Mouse (Mus musculus) urinary bladder, adult 18-20 months (tissue): Measurements from ENCODE around the gene Pdss2.

Experiments used
- DNase-seq, 2 experiments: peaks; one replicate each; pipeline ENCODE4 v3.0.0; 2022; ENCODE audit warnings: low spot score in 2 of 2, mixed read lengths in 2 of 2

The Pdss2 gene

DNA sequence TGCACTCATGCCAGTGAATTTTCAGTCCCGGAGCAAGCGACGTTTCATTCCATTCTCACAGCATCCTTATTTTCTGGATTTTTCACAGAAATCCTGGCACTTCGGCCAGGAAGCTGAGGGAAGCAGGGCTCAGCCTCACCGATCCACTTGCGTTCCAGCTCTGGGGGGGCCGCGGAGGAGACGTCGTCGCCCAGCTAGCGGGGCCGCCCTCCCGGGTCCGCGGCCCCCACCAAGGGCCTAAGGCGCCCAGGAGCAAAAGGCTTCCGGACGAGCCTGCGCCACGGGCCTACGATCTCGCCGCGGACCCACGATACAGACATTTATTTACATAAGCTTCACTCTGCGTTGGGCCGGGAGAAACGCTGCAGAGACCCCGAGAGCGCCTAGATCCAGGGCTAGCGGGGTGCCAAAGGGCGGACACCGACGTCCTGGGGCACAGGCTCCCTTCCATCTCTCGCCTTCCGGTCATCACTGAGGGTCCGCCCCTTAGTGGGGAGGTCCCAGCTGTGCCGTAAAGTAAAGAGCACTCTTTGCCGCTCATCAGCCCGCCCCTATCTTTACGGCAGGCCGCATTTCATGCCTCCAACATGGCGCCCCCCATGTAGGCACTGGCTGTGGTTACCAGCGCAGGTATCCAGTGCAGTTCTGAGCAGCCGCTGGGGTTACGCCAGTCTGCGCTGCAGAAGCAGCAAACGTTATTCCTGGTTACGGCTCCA, at the start of gene Pdss2:
Pdss2 (plus strand) TSS at position 577 of the 716 bp plus-strand sequence.
- DNase-seq = peak; percentile 88 to 92

DNA sequence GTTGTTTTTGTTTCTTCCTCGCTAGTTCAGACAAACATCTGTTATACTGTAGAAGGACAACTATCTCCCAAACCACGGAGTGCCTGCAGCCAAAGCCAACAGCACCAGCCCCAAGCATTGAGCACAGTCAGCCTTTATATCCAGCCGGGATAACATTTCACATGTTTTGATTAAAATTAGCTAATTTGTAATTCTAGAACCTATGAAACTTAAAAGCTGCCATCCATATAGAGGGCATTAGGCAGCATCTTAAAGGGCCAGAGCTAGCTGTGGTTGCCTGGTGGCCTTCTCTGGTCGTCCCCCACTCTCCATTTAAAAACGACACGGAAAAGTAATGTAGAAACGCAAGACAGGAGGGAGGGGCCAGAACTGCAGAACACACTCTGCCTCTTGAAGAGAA, 49.2 kb upstream of the Pdss2 start:
- no peak for DNase-seq

DNA sequence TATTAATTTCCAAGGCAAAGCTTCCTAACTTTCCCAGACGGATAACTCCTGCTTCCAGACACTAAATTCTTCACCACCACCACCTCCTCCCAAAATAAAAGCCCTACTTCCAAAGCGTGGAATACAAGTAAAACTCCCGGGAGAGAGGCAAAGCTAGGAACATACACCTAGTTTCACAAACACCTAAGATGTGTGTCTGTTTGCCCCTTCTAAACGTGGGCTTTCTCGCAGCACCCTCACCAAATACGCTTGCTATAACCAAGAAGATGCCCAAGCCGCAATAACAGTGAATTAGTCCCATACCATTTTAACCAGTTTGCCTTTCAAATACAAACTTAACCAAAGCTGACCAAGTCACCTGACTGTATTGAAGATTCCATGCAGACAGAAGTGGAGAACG, 48.7 kb upstream of the Pdss2 start:
- DNase-seq = no peak

DNA sequence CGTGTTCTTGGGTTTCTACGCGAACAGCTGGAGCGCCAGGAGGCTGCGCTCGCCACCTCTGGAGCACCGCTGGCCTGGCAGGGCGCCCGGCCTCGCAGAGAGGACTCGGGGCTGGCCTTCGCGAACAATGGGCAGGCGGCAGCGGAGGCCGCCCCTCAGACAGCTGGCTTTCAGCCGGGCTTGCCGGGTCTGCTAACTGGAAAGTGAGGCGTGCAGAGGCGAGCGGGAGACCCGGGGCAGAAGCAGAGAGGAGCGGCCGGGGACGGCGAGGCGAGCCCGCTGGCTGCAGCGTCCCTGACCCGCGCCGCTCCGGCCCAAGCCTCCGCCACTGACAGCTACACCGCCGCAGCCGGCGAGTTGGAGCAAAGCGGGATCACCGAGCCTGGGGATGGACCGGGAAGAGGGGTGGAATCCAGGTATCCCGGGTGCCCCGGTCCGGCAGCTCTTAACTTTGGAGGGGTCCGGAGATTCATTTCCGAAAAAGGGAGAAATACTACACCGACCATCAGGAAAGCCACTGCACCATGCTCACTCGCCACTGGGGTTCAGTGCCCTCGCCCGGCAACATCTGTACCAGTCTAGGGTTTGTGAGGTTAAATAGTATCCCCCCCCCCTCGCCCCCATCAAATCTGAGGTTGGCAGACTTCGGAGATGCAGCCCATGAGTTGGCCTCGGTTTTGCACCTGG, 48.0 kb upstream of the Pdss2 start:
- peak; percentile 35 to 61 for DNase-seq

DNA sequence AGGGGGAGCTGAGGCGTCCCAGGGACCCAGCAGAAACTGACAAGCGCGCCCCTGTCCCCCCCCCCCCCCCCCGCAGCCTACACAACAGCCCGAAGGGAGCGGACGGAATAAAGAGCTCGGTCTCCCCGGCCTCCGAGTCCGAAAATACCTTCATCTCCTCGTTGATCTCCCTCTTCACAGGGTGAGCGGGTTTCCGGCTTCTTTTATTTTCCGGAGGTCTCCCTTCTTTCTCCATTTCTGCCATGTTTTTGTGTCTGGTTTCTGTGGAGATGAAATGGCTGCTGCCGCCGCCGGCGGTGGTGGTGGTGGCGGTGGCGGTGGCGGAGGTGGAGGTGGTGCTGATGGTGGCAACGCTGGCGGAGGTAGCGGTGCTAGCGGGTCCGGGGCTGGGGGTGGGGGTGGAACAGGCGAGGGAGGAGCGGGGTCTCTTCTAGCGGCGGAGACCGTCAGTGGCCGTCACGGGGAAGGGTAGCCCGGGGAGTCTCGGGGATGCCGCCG, 47.4 kb upstream of the Pdss2 start:
- peak in 1 of 2 experiments; percentile 28 for DNase-seq

DNA sequence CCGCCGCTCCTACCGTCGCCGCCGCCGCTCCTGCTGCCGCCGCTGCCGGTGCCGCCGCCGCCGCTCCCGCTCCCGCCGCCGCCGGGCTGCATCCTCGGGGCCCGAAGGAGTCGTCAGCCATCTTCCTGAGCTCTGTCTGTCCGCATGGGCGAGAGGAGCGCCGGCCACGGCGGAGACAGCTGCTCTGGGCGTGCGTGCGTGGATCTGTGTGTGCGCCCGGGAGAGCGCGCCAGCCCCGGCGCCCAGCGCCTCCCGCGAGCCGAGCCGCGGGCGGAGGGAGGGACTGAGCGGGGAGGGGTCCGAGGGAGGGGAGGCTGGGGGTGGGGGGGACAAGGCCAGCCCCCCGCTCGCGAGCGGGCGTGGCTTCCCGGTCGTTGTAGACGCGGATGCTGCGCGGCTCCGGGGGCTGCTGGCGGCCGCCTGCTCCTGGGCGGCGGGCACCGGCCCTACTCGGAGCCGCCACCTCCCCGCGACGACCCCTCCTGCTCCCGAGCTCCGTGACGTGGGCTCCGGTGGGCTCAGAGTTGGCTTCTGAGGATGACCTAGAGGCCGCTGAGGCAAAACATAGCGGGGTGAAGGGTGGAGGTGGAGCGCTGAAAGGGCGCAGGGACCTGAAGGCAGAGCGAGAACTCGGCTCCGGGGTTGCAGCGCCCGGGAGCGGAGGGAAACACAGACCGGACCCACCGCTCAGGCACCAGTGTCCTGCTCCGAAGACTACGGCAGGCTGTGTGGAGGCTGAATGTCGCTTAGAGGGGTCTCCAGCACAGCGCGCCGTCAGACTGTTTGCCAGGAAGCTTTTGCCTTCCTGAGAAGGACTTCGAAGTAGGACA, 46.7 kb upstream of the Pdss2 start, which contains the start of the genes Sobp and 9030612E09Rik:
Sobp (minus strand) TSS at position 205 of the 830 bp plus-strand sequence.
9030612E09Rik (plus strand) TSS at position 379 of the 830 bp plus-strand sequence.
- DNase-seq = peak; percentile 6 to 51

DNA sequence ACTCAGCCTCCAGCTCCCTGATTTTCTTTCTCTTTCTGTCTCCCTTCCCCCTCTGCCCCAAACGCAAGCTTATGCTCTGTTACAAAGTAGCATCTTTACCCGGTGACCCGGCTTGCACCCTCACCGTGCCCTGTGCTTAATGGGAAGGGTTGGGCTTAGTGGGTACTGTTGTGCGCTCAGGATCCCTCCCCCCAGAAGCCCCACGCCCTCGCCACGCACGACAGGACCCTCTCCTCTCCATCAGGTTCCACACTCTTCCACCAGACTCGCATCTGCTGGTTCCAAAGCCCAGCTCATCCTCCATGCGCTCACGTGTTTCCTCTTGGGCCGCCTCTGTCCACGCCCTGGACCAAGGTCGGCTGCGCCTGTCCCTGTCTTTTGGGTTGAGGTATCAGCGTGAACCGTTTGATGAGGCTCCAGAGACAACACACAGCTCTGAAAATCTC, 46.1 kb upstream of the Pdss2 start:
- DNase-seq = no peak

DNA sequence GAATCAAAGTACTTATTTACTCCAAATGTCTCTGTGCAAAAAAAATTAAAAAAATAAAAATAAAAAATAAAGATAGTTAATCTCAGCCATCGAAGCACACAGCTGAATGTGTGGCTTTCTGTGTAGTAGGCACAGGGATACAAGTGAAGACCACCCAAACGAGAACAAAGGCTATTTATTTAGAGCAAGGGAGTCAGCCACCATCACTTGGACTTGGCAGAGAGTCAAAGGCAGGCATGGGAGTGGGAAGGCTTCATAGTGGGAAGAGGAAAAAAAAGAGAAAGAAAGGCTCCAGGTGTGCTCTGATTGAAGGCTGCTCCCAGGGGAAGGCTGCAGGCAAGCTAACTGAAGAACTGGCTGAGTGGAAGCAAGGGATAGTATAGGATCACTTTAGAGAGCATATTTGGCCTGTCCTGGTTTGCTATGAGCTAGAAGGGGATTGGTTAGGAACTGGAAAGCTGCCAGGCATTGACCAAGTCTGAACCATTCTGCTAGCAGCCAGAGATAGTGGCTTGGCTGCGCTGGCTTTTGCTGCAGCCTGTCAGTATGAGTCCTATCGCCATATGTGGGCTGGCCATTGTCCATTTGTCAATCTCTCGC, 40.9 kb upstream of the Pdss2 start:
- no peak for DNase-seq

DNA sequence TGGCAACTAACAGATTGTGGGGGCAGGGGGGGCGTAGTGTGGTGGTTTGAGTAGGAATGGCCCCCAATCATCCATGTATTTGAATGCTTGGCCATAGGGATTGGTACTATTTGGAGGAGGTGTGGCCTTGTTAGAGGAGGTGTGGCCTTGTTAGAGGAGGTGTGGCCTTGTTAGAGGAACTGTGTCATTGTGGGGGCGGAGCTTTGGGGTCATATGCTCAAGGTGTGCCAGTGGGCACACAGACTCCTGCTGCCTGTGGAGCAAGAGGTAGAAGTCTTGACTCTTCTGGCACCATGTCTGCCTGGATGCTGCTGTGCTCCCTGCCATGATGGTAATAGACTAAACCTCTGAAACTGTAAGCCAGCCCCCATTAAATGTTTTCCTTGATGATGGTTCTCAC, 21.1 kb upstream of the Pdss2 start:
- DNase-seq = no peak

DNA sequence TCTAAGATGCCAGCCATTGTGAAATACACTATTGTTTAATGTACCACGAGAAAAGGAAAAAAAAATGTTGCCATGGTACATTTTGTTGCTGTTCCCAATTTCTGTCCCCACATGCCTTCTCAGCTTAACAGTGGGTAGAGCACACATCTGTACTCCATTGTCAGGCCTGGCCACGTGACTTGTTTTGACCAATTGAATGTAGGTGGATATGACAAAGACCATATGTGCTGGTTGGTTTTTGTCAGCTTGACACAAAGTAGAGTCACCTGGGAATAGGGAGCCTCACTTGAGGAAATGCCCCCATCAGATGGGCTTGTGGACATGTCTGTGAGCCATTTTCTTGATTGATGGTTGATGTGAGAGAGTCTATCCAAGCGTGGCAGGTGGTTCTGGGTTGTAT, 17.4 kb upstream of the Pdss2 start:
- no peak for DNase-seq

DNA sequence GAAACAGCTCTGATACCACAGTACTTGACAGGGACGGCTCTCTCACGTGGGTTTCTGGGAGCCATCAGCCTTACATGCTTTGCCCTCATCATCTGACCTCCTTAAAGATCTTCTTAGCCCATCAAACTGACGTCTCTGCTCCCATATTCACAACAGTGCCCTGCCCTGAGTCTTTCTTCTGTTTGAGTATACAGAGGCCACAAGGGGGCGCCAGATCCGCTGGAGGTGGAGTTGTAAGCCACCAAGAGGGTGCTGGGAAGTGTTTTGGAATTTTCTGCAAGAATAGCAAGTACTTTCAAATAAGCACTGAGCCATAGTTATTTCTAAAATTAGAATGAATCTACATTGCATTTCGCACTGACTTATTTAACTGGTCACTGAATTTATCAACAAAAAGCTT, 9.4 kb upstream of the Pdss2 start:
- DNase-seq = no peak

DNA sequence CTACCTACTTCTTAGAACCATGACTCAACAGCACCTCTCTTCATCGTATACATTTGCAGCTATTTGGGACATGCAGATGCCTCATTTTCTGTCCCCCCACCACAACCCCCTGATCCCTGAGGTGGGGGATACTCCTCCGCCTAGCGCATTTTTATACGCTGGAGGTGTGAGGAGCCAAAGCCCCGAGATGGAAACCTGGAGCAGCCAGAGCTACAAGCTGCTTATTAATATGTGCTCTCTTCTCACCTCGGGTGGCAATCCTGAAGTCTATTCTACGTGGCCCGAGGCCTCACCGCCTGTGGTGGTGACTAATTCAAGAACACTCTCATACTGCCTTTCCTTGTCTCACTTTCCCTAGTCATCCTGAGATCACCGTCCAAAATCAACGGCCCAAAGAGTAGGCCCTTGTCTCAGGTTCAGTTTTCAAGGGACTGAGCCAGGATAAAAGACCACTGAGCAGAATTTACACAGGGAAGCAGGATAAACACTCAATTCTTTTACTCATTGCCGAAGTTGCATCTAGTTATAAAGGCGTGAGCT, 3.9 kb upstream of the Pdss2 start:
- DNase-seq = no peak

DNA sequence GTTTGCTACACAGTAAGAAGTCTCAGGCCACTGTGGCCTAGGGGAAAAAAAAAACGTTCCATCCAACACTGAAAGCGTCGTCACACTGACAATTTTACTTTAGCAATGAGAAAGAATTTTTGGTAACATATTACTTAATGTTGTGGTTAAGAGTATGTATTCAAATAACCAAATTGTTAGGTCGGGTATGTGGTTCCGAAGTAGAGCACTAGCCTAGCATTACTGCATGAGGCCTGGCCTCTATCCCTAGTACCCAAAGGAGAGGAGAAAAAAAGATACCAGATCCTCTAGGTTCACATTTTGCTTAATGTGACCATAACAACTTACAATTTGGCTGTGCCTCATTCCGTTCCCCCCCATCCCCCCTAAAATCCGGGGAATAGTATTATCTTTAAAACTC, 807 bp upstream of the Pdss2 start:
- no peak for DNase-seq

DNA sequence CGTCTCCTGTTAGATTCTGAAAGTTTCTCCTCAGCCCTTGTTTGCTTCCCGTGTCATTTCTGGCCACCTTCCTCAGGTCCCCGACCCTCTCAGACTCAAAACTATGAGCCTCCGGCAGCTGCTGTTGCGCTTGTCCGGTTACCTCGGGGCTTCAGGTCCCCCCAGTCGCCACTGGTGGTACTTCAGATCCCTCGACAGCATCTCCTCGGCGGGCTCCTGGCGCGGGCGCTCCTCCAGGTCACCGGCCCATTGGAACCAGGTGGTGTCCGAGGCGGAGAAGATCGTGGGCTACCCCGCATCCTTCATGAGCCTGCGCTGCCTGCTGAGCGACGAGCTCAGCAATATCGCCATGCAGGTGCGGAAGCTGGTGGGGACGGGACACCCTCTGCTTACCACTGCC, 373 bp downstream of the Pdss2 start:
- no peak for DNase-seq

DNA sequence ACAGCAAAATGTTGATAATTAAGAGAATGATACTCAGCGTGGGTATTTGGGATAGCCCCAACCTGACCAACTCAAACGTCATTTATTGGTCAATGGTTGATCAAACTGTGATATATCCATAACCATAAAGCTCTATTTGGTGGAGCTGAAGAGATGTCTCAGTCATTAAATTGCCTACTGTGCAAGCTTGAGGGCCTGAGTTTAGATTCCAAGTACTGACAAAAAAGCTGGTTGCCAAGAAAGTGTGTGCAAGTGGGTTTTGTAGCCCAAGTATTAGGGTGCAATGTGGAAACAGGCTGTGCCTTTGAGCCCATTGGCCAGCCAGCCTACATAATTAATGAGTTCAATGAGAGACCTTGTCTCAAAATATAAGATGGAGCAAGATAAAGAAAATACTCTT, 2.1 kb downstream of the Pdss2 start:
- DNase-seq = no peak

DNA sequence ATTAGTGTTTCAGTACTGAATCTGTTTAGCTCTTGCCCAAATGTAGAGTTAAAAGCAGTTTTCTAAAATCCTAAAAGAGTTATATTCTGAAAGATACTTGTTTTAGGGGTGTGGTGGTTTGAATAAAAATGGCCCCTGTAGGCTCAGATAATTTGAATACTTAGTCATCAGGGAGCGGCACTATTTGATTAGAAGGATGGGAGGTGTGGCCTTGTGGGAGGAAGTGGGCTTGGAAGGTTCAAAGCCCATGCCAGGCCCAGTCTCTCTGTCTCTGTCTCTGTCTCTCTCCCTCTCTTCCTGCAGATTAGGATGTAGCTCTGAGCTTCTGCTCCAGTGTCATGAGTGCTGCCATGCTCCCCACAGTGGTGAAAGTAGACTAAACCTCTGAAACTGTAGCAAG, 5.1 kb downstream of the Pdss2 start:
- DNase-seq = no peak

DNA sequence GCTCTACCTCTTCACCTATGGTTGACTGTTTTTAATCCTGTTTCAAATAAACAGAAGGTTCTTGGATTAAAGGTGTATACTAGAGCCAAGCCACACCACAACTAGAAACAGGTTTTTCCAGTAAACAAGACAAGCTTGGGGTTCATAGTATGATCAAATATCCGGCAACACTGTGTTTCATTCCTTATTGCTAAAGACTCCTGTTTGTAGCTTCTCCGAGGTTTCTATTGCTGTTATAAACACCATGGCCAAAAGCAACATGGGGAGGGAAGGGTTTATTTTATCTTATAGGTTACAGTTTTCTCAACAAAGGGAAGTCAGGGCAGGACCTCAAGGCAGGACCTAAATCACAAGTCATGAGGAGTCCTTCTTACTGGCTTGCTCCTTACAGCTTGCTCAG, 8.0 kb downstream of the Pdss2 start:
- no peak for DNase-seq

DNA sequence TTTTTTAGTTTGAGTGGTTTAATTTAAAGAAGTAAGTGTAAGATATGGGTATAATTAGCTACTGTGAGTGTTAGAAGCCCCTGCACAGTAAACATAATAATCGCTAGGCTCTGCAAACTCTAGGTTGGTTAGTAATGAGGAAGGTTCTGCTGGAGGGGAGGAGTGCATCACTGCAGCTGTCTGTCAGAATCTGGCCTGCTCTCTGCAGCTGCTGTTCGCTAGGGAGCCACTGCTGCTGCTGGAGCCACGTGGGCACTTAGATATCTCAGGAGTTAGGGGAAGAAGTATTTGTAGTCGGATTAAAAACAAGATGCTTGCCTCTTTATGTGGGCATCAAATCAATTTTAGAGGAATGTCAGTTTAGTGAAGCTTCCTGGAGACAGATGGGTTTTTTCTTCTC, 13.2 kb downstream of the Pdss2 start:
- no peak for DNase-seq

DNA sequence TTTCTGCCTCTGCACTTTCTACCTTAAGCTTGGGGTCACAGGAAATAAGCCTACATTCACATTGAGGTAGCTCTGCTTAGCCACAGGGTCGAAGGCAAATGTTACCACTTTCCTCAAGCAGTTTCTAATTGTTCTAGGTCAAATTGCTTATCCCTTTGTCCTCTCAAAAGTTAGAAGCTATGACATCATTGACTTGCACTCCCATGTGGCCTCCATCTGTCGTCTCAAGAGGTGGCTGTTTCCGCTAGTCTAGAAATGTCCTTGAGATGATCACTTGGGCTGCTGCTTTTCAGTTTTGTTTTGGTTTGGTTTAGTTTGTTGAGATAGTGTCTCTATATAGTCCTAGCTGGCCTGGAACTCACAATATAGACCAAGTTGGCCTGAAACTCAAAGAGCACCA, 13.7 kb downstream of the Pdss2 start:
- DNase-seq = no peak

DNA sequence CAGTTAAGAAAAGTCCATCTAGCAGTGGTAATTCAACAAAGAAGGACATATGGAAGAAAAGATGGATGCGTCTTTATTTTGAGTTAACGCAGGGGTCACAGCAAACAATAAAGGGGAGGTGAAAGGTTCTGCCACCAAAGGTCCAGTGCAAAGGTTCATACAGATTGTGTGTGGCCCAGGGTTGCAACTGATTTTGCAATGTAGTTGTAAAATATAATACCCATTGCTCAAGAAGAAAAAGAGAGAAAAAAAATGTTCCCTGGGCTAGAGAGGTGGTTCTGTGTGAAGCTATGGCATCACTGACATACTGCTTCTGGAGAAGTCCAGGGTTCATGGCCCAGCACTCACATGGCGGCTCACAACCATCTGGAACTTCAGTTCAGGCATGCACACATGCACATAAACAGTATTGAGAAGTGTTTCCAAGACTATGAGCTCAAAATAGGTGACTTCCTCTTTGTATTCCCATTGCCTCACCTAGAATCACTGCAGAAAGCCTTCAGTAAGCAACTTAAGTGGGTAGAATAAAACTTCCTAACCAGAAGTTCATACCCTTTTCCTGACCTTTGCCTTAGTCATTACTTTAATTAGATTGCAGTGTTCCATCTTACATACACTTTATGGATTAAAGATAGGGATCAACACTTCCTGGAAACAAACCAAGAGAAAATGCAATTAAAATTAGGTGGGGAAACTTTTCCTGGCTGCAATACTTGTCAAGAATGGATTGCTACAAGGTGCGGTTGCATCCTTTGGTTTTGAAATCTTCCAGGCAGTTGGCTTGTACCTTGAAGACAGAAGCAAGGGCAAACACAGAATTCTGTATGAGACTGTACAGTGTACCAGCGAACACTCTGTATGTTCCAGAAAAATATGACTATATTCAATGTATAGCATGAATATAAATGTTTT, 14.7 kb downstream of the Pdss2 start:
- no peak for DNase-seq
